Mouse (Mus musculus): ENCODE data around the gene Icam2.

GRCm38 (mm10) chr11:106350853-106351252, 37.0 kb downstream of the Icam2 start:
- TF ChIP-seq RAD21 (IDR thresholded peaks at IDR 0.05; ENCODE audit: low read depth, low read length) (no peak), MXI1 (IDR thresholded peaks at IDR 0.05; ENCODE audit: low read depth, low read length) (no peak), MAX (IDR thresholded peaks at IDR 0.05; ENCODE audit: low read length) (no peak), SIN3A (IDR thresholded peaks at IDR 0.05; ENCODE audit: low read length) (no peak), JUND (IDR thresholded peaks at IDR 0.05; ENCODE audit: low read depth, low read length) (no peak), SMC3 (IDR thresholded peaks at IDR 0.05; ENCODE audit: low read depth, low read length) (no peak), GATA1 (IDR thresholded peaks at IDR 0.05; ENCODE audit: low read depth, low read length) (no peak), POLR2A (IDR thresholded peaks at IDR 0.05; ENCODE audit: control insufficient read depth in 1 of 2, insufficient read depth in 1 of 2, low read depth in 1 of 2, low read length in 2 of 2, poor library complexity in 1 of 2) (no peak), CTCF (IDR thresholded peaks at IDR 0.05 in 2 of 3, conservative IDR thresholded peaks at IDR 0.05 in 1 of 3; ENCODE audit: control insufficient read depth in 1 of 3, insufficient read depth in 1 of 3, low read depth in 2 of 3, low read length in 3 of 3, poor library complexity in 1 of 3, severe bottlenecking in 1 of 3) (no peak)
